Mouse (Mus musculus): Measurements from ENCODE around the gene Gm20605.

GRCm38 (mm10) chr5:137629306-137629721 lies 339 bp downstream of the Gm20605 start:
- TF ChIP-seq CTCF (IDR thresholded peaks at IDR 0.05) (no peak), EP300 (IDR thresholded peaks at IDR 0.05) (no peak; the same call in 1 of the 2 replicates)
